Comparison of ENCODE assay signal across 15 mouse cellular contexts in genomic region chr3:51097362-51097761, GRCm38 (mm10).
DNase-seq lines count a peak whose midpoint lies in the region; ATAC-seq and TF ChIP-seq lines count a peak whose summit lies in the region.
"Had no signal": no experiment of that assay in that cellular context is flagged by ENCODE, and none has a peak within 500 bp of the region (broad histone marks: within the 10 kb centered on the region; RNA-seq: fewer than 3 reads in every experiment).

No protein-coding gene starts in this region.

- H3K27me3 ChIP-seq in hindbrain, embryonic 10.5 days (ENCODE audit: insufficient read depth, poor library complexity, severe bottlenecking), result no peaks in the 10 kb centered on the region
- no peaks in the 10 kb centered on the region for H3K27me3 ChIP-seq in hindbrain, embryonic 11.5 days (ENCODE audit: control insufficient read depth, insufficient read depth, low read length)
- no peaks in the 10 kb centered on the region for H3K27me3 ChIP-seq in hindbrain, postnatal 0 days (ENCODE audit: insufficient read depth, low read length)
- H3K27me3 ChIP-seq in midbrain, embryonic 13.5 days, result no peaks in the 10 kb centered on the region
- H3K27me3 ChIP-seq: heart, embryonic 12.5 days had no signal

- no peak for TF ChIP-seq POLR2A in cortical plate, adult 2 months (IDR thresholded peaks at IDR 0.05; ENCODE audit: extremely low read depth, insufficient read depth, low read length)

- H3K9ac ChIP-seq in hindbrain, embryonic 11.5 days (ENCODE audit: low read depth, low read length), result no peak overlapping the region
- no peak overlapping the region for H3K9ac ChIP-seq in hindbrain, postnatal 0 days (replicated peaks; ENCODE audit: low read length)
- H3K9ac ChIP-seq in midbrain, embryonic 13.5 days (replicated peaks), result no peak overlapping the region
- H3K9ac ChIP-seq: heart, embryonic 12.5 days had no signal

- DNase-seq in hindbrain, embryonic 10.5 days (ENCODE audit: low spot score), result no peak
- no peak for DNase-seq in hindbrain, embryonic 11.5 days (ENCODE audit: low spot score)
- no peak for DNase-seq in hindbrain, postnatal 0 days (ENCODE audit: low spot score)
- no peak for DNase-seq in adrenal gland, adult 8-10 months
- DNase-seq in gastrocnemius, postnatal 10 days, result no peak
- no peak for DNase-seq in embryo, embryonic 11 days
- DNase-seq: kidney, postnatal 25 days; lung, postnatal 10 days had no signal

- H3K9me3 ChIP-seq in hindbrain, embryonic 10.5 days, result peaks cover 5% of the 10 kb centered on the region; the same call in 1 of the 2 replicates
- H3K9me3 ChIP-seq in hindbrain, embryonic 11.5 days (ENCODE audit: control insufficient read depth, low read length), result no peaks in the 10 kb centered on the region
- H3K9me3 ChIP-seq in hindbrain, postnatal 0 days (ENCODE audit: low read length), result no peaks in the 10 kb centered on the region
- H3K9me3 ChIP-seq in midbrain, embryonic 13.5 days, result no peaks in the 10 kb centered on the region
- H3K9me3 ChIP-seq: heart, embryonic 12.5 days had no signal

- no peak overlapping the region for H3K4me2 ChIP-seq in hindbrain, embryonic 11.5 days (replicated peaks; ENCODE audit: low read depth, low read length)
- no peak overlapping the region for H3K4me2 ChIP-seq in hindbrain, postnatal 0 days (ENCODE audit: low read depth, low read length)
- no peak overlapping the region for H3K4me2 ChIP-seq in midbrain, embryonic 13.5 days (replicated peaks)
- H3K4me2 ChIP-seq: heart, embryonic 12.5 days had no signal

- 0 out of 2 replicates have a peak overlapping the region, but pooled peaks have one; percentile 16 for H3K27ac ChIP-seq in hindbrain, embryonic 10.5 days
- no peak overlapping the region for H3K27ac ChIP-seq in hindbrain, embryonic 11.5 days (ENCODE audit: low read depth, low read length)
- peak overlapping the region; percentile 85; the same call in 1 of the 2 replicates for H3K27ac ChIP-seq in cortical plate, adult 2 months (ENCODE audit: insufficient read depth, low read length)
- no peak overlapping the region for H3K27ac ChIP-seq in hindbrain, postnatal 0 days
- peak overlapping the region; percentile 61 for H3K27ac ChIP-seq in midbrain, embryonic 13.5 days
- H3K27ac ChIP-seq: embryonic facial prominence, embryonic 10.5 days had no signal

- no peaks in the 10 kb centered on the region for H3K36me3 ChIP-seq in hindbrain, embryonic 10.5 days
- no peaks in the 10 kb centered on the region for H3K36me3 ChIP-seq in hindbrain, embryonic 11.5 days (ENCODE audit: control insufficient read depth, insufficient read depth, low read length)
- H3K36me3 ChIP-seq in hindbrain, postnatal 0 days (ENCODE audit: insufficient read depth, low read length), result no peaks in the 10 kb centered on the region
- H3K36me3 ChIP-seq in midbrain, embryonic 13.5 days, result no peaks in the 10 kb centered on the region
- H3K36me3 ChIP-seq: embryonic facial prominence, embryonic 10.5 days; heart, embryonic 12.5 days had no signal

- no peak overlapping the region for H3K4me3 ChIP-seq in hindbrain, embryonic 10.5 days
- no peak overlapping the region for H3K4me3 ChIP-seq in hindbrain, embryonic 11.5 days (ENCODE audit: low read depth, low read length)
- H3K4me3 ChIP-seq in cortical plate, adult 2 months (ENCODE audit: insufficient read depth, low read length), result no peak overlapping the region
- H3K4me3 ChIP-seq in hindbrain, postnatal 0 days (ENCODE audit: low read length), result no peak overlapping the region
- no peak overlapping the region for H3K4me3 ChIP-seq in midbrain, embryonic 13.5 days (replicated peaks)
- H3K4me3 ChIP-seq: embryonic facial prominence, embryonic 10.5 days; heart, embryonic 12.5 days; myocyte had no signal

- no peak for ATAC-seq in hindbrain, embryonic 11.5 days (ENCODE audit: low FRiP score)
- ATAC-seq in hindbrain, postnatal 0 days, result 0 out of 2 replicates have a peak, but pooled peaks have one; percentile 41
- ATAC-seq in midbrain, embryonic 13.5 days, result peak; percentile 34; the same call in 1 of the 2 replicates
- ATAC-seq: activated CD4-positive, CD25-positive, alpha-beta regulatory T cell, adult 4 months; inflammation-experienced regulatory T-cells, adult 6 months had no signal

- 85% methylated on average over 10 of the region's 10 CpGs for WGBS in hindbrain, embryonic 10.5 days
- 88% methylated on average over 10 of the region's 10 CpGs for WGBS in hindbrain, embryonic 11.5 days
- 67% methylated on average over 10 of the region's 10 CpGs for WGBS in hindbrain, postnatal 0 days
- 61% methylated on average over 10 of the region's 10 CpGs for WGBS in midbrain, embryonic 13.5 days

- peaks cover 18% of the 10 kb centered on the region for H3K4me1 ChIP-seq in hindbrain, embryonic 10.5 days (replicated peaks)
- no peaks in the 10 kb centered on the region for H3K4me1 ChIP-seq in hindbrain, embryonic 11.5 days (replicated peaks; ENCODE audit: control insufficient read depth, insufficient read depth, low read length)
- H3K4me1 ChIP-seq in cortical plate, adult 2 months (ENCODE audit: control insufficient read depth, insufficient read depth, low read length), result peaks cover 3% of the 10 kb centered on the region; the same call in 1 of the 2 replicates
- H3K4me1 ChIP-seq in hindbrain, postnatal 0 days (ENCODE audit: insufficient read depth, low read length), result peaks cover 7% of the 10 kb centered on the region; the same call in 1 of the 2 replicates
- peaks cover 30% of the 10 kb centered on the region for H3K4me1 ChIP-seq in midbrain, embryonic 13.5 days (replicated peaks)

- TF ChIP-seq CTCF in cortical plate, adult 2 months (IDR thresholded peaks at IDR 0.05; ENCODE audit: extremely low read depth, insufficient read depth, low read length), result no peak
- TF ChIP-seq CTCF in hindbrain, postnatal 0 days (IDR thresholded peaks at IDR 0.05; ENCODE audit: low read depth), result no peak

Comparison
In these comparisons a context has a peak if more than half of its experiments do, and no peak if none do; other contexts are left out.
1. H3K27ac ChIP-seq: peak in hindbrain, embryonic 10.5 days (single experiment), cortical plate, adult 2 months (single experiment) and midbrain, embryonic 13.5 days (single experiment); none in hindbrain, embryonic 11.5 days (single experiment) and hindbrain, postnatal 0 days (single experiment).